Mouse (Mus musculus): ENCODE data around the gene Vps25. TPM values are rescaled to one million over a fixed set of nuclear protein-coding genes. Genes with fewer than 3 reads are reported as not detected.

Gene Vps25
- polyA plus RNA-seq (2016; fragmentation: Nextera tagmentation; extraction: Ambion mirVana), result 90.4 and 93.1 TPM in 2 replicates

GRCm38 (mm10) chr11:101253613-101254389, at the start of gene Vps25:
Gene Vps25 (plus strand): TSS chr11:101253707.
- Histone ChIP-seq H3K4me1 (peaks cover 18% of the 10 kb centered on the region), H3K4me3 (replicated peaks) (peak within 1 kb of the TSS; percentile 90), H3K9me3 (no peaks in the 10 kb centered on the region), H3K36me3 (replicated peaks) (peaks cover 14% of the 10 kb centered on the region; the same call in 1 of the 2 replicates), H3K4me2 (peak within 1 kb of the TSS; percentile 95), H3K27ac (peak within 1 kb of the TSS; percentile 88), H3K27me3 (peaks cover 3% of the 10 kb centered on the region; the same call in 1 of the 2 replicates), H3K9ac (peak within 1 kb of the TSS; percentile 91)
- WGBS, result under 1% methylated on average over 40 of the region's 40 CpGs
- peak; percentile 78 for ATAC-seq (ENCODE audit: low FRiP score)

GRCm38 (mm10) chr11:101211970-101212369, 41.5 kb upstream of the Vps25 start:
- Histone ChIP-seq H3K4me1 (no peaks in the 10 kb centered on the region), H3K9ac (no peak overlapping the region)
- 46% methylated on average over 3 of the region's 3 CpGs for WGBS

GRCm38 (mm10) chr11:101216936-101217335, 36.6 kb upstream of the Vps25 start:
- Histone ChIP-seq H3K27ac (no peak overlapping the region), H3K4me1 (no peaks in the 10 kb centered on the region), H3K4me2 (no peak overlapping the region), H3K9me3 (no peaks in the 10 kb centered on the region), H3K4me3 (replicated peaks) (no peak overlapping the region), H3K36me3 (replicated peaks) (no peaks in the 10 kb centered on the region), H3K27me3 (no peaks in the 10 kb centered on the region), H3K9ac (no peak overlapping the region)
- WGBS, result 91% methylated on average over 5 of the region's 5 CpGs
- no peak for ATAC-seq (ENCODE audit: low FRiP score)

More at GRCm38 (mm10) chr11:101211970-101212369, 41.5 kb upstream of the Vps25 start:
- no peak overlapping the region for H3K27ac ChIP-seq
- no peak overlapping the region for H3K4me3 ChIP-seq (replicated peaks)
- no peak overlapping the region for H3K4me2 ChIP-seq
- no peaks in the 10 kb centered on the region for H3K27me3 ChIP-seq
- H3K36me3 ChIP-seq (replicated peaks), result 0 out of 2 replicates have a peak, but pooled peaks cover 6% of the 10 kb centered on the region
- H3K9me3 ChIP-seq, result no peaks in the 10 kb centered on the region
- no peak for ATAC-seq (ENCODE audit: low FRiP score)

GRCm38 (mm10) chr11:101218436-101219055, 35.0 kb upstream of the Vps25 start:
- Histone ChIP-seq H3K27me3 (no peaks in the 10 kb centered on the region), H3K4me3 (replicated peaks) (no peak overlapping the region), H3K27ac (no peak overlapping the region), H3K36me3 (replicated peaks) (no peaks in the 10 kb centered on the region), H3K4me1 (no peaks in the 10 kb centered on the region), H3K4me2 (no peak overlapping the region), H3K9me3 (no peaks in the 10 kb centered on the region), H3K9ac (no peak overlapping the region)
- no peak for ATAC-seq (ENCODE audit: low FRiP score)
- 84% methylated on average over 10 of the region's 10 CpGs for WGBS

- Histone ChIP-seq H3K4me3 (replicated peaks) (no peak overlapping the region), H3K27ac (no peak overlapping the region), H3K36me3 (replicated peaks) (no peaks in the 10 kb centered on the region), H3K27me3 (peaks cover 4% of the 10 kb centered on the region; the same call in 1 of the 2 replicates), H3K9me3 (no peaks in the 10 kb centered on the region), H3K9ac (no peak overlapping the region), H3K4me2 (no peak overlapping the region), H3K4me1 (peaks cover 7% of the 10 kb centered on the region; the same call in 1 of the 2 replicates)
- ATAC-seq (ENCODE audit: low FRiP score), result no peak
- WGBS, result 65% methylated on average over 2 of the region's 2 CpGs
These were observed 32.7 kb upstream of the Vps25 start for GRCm38 (mm10) chr11:101220853-101221252.

GRCm38 (mm10) chr11:101221306-101221986, 32.1 kb upstream of the Vps25 start:
- ATAC-seq (ENCODE audit: low FRiP score), result no peak
- H3K27ac ChIP-seq, result no peak overlapping the region

DNA sequence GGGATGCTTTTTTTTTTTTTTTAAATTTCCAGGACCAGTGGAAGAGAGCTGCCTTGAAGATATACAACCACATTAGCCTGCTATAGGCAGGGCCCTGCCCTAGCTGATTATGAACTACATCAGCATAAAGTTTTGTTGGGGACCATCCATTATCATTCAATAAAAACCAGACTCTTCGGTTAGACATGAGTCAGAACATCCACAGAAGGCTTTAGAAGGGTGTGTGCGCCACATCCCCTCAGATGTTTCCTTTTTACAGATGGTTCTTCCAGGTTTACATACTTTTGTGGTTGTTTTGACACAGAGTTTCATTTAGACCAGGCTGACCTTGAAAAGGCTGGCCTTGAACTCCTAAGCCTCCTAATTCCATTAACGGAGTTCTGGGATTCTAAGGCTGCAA, 29.2 kb upstream of the Vps25 start:
- H3K27me3 ChIP-seq, result peaks cover 13% of the 10 kb centered on the region; the same call in 1 of the 2 replicates
- no peaks in the 10 kb centered on the region for H3K36me3 ChIP-seq (replicated peaks)
- WGBS, result 94% methylated on average over 3 of the region's 3 CpGs
- no peak overlapping the region for H3K4me3 ChIP-seq (replicated peaks)
- no peak overlapping the region for H3K9ac ChIP-seq
- no peaks in the 10 kb centered on the region for H3K9me3 ChIP-seq
- H3K4me1 ChIP-seq, result peaks cover 12% of the 10 kb centered on the region
- no peak overlapping the region for H3K27ac ChIP-seq
- H3K4me2 ChIP-seq, result no peak overlapping the region
- ATAC-seq (ENCODE audit: low FRiP score), result no peak

More at GRCm38 (mm10) chr11:101221306-101221986, 32.1 kb upstream of the Vps25 start:
- Histone ChIP-seq H3K36me3 (replicated peaks) (no peaks in the 10 kb centered on the region), H3K4me3 (replicated peaks) (no peak overlapping the region), H3K9ac (no peak overlapping the region), H3K4me2 (no peak overlapping the region), H3K27me3 (peaks cover 4% of the 10 kb centered on the region; the same call in 1 of the 2 replicates), H3K9me3 (no peaks in the 10 kb centered on the region), H3K4me1 (peaks cover 11% of the 10 kb centered on the region)
- 90% methylated on average over 8 of the region's 8 CpGs for WGBS

DNA sequence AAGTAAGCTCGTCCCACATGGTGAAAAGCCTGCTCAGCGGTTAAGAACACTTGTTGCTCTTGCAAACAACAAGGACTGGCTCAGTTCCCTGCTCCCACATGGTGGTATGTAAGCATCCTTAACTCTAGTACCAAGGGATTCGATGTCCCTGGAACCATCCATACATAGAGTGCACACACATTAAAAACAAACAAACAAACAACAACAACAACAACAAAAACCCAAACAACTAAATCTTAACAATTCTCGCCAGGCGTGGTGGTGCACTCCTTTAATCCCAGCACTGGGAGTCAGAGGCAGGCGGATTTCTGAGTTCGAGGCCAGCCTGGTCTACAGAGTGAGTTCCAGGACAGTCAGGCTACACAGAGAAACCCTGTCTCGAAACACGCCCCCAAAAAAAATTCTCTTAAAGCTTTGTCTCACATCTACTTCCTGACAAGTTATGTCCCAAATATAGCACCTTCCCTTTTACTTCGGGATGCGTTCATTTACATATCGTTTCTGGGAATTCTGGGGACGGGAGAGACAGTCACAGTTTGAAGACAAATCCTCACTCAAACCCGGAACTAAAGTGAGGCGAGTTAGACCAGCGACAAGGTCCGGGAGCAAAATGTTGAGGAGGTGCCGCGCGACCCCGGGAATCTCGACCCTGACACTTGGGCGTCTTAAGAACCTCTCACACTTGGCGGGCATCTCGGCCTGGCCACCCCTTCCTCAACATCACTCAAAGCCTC, 28.0 kb upstream of the Vps25 start:
- peak overlapping the region; percentile 99 for H3K4me2 ChIP-seq
- peaks cover 13% of the 10 kb centered on the region for H3K27me3 ChIP-seq
- peak overlapping the region; percentile 84 for H3K9ac ChIP-seq
- H3K9me3 ChIP-seq, result no peaks in the 10 kb centered on the region
- peaks cover 21% of the 10 kb centered on the region for H3K4me1 ChIP-seq
- no peak overlapping the region for H3K27ac ChIP-seq
- no peak for ATAC-seq (ENCODE audit: low FRiP score)
- 18% methylated on average over 25 of the region's 25 CpGs for WGBS
- peak overlapping the region; percentile 81 for H3K4me3 ChIP-seq (replicated peaks)
- no peaks in the 10 kb centered on the region for H3K36me3 ChIP-seq (replicated peaks)

DNA sequence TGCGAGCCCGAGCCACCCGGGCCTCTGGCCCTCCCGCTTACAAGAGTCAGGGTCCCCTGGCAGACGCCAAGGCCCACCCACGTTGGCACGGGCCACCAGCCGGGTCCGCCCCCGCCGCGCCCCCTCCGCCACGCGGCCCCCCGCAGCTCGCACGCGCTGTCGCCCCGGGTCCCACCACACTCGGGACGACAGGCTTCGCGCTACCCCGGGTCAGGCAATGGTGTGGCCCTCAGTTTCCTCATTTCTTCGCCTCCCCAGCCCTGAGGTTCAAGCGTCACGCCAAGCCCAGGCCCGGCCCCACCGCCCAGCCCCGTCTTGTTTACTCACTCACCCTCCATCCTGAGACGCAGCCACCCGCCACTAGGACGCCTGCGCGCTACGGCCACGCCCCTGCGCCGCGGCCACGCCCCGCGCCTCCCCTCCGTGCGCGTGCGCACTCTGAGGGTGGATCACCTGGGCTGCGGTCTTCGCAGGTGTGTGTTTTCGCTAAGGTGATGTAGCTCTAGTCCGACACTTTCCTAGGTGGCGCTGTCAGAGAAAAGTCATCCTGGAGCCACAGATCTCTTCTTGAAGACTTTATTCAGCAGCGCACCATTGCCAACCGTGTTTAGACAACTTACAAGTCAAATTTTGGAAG, 27.3 kb upstream of the Vps25 start, which contains the start of gene Ezh1:
Ezh1 (minus strand) TSS at position 399 of the 637 bp plus-strand sequence.
- Histone ChIP-seq H3K9me3 (no peaks in the 10 kb centered on the region), H3K4me2 (peak within 1 kb of the TSS; percentile 99), H3K4me3 (replicated peaks) (peak within 1 kb of the TSS; percentile 81), H3K27me3 (peaks cover 18% of the 10 kb centered on the region), H3K4me1 (peaks cover 28% of the 10 kb centered on the region), H3K27ac (no peak within 1 kb of the TSS), H3K9ac (peak within 1 kb of the TSS; percentile 84), H3K36me3 (replicated peaks) (no peaks in the 10 kb centered on the region)
- peak; percentile 91 for ATAC-seq (ENCODE audit: low FRiP score)
- under 1% methylated on average over 54 of the region's 56 CpGs for WGBS

- Histone ChIP-seq H3K9me3 (no peaks in the 10 kb centered on the region), H3K4me2 (no peak overlapping the region), H3K4me3 (replicated peaks) (no peak overlapping the region), H3K27me3 (peaks cover 19% of the 10 kb centered on the region), H3K36me3 (replicated peaks) (no peaks in the 10 kb centered on the region), H3K27ac (no peak overlapping the region), H3K9ac (no peak overlapping the region), H3K4me1 (peaks cover 32% of the 10 kb centered on the region)
- WGBS, result 26% methylated on average over 8 of the region's 8 CpGs
- no peak for ATAC-seq (ENCODE audit: low FRiP score)
These were observed 24.1 kb upstream of the Vps25 start for GRCm38 (mm10) chr11:101229361-101229900.

- Histone ChIP-seq H3K36me3 (replicated peaks) (no peaks in the 10 kb centered on the region), H3K4me3 (replicated peaks) (no peak overlapping the region), H3K9ac (no peak overlapping the region), H3K9me3 (no peaks in the 10 kb centered on the region), H3K4me2 (no peak overlapping the region), H3K27ac (0 out of 2 replicates have a peak overlapping the region, but pooled peaks have one; percentile 25), H3K27me3 (peaks cover 19% of the 10 kb centered on the region), H3K4me1 (peaks cover 32% of the 10 kb centered on the region)
- no peak for ATAC-seq (ENCODE audit: low FRiP score)
- 40% methylated on average over 2 of the region's 2 CpGs for WGBS
These were observed 23.4 kb upstream of the Vps25 start for GRCm38 (mm10) chr11:101230061-101230511.

All from forebrain, embryonic 12.5 days (tissue).